Mouse (Mus musculus) testis, postnatal 14 days (tissue): ENCODE measurements around the gene Sez6l.
"Not testable (repeated sequence)": the region's sequence is repeated elsewhere in the genome, so short reads cannot be mapped to it uniquely, and the experiment has no call there.

Source experiments
- DNase-seq: peaks from one replicate; pipeline ENCODE4 v3.0.0; 2021; ENCODE audit warnings: low spot score

Gene Sez6l

DNA sequence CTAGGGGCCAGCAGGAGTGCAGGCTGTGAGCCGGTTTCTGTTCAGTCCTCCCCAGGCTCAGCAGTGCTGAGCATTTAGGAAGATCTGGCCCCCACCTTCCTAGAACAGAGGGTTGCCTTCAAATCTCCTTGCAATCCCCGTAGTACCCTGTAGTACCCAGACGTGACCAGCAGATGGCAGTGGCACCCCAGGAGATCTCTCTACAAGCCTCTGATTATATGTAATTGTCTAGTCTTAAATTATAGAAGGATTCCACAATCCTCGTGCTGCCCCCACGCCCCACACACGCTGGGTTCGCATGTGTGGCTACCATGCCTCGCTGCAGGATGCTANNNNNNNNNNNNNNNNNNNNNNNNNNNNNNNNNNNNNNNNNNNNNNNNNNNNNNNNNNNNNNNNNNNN is 144.0 kb downstream of the Sez6l start:
- DNase-seq = peak; percentile 33

DNA sequence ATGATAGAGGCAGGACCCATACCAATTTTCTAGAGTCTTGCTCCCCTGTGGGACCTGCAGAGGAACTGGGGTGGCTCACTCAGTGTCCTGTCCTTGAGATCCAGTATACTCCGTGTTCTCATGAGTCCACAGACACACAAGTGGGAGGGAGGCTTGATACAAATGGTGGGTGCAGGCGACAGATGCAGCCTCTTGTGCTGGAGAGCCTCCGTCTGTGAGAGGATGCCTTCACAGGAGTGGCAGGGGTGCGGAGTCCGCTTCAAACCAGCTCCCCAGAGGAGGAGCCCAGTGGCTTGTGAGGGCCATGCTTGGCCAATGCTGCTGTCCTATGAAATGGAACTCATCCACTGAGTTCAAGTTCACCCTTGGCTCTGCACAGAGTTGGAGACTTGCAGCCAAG is 145.0 kb downstream of the Sez6l start:
- no peak for DNase-seq

DNA sequence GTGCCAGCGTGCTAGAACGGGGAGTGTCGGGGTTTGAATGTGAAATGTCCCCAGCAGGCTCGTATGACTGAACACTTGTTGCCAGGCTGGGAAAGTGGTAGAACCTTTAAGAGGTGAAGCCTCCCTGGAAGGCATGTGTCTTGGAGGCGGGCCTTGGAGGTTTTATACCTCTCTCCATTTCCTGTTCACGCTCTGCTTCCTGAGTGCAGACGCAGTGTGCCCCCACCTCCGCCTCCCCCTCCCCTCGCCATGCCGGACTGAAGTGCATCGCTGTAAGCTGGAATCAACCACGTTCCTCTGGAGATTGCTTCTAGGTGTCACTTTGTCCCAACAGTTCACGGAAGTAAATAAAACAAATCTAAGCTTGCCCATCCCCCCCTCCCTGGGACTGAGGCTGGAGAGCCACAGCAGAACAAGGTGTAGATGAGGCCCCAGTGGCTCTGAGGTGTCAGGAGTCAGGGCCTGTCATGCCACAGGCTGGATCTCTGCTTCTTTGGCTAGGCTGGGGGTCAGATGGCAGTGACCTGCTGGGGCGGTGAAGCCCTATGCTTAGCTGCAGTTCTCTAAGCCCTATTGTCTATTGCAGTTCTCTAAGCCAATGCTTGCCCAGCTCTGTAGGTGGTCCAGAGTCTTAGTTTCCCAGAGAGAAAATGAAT is 145.7 kb downstream of the Sez6l start:
- DNase-seq = no peak

DNA sequence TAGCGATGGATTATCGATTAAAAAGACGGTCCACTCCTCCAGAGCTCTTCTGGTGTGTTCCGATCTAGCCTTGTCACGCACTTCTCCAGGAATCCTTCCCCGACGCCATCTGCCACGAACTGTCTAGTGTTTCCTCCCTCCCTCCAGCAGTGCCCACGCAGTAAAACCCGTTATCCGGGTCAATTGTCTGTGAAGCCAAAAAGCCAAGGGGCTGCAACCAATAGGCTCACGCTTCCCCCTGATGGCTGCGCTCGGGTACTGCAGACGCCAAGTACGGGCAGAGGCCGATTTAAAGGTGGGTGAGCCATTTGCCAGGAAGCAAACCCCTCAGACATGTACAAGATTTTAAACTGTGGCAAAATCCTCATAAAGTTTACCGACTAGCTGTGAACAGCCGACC is 148.0 kb downstream of the Sez6l start:
- DNase-seq = peak; percentile 21

DNA sequence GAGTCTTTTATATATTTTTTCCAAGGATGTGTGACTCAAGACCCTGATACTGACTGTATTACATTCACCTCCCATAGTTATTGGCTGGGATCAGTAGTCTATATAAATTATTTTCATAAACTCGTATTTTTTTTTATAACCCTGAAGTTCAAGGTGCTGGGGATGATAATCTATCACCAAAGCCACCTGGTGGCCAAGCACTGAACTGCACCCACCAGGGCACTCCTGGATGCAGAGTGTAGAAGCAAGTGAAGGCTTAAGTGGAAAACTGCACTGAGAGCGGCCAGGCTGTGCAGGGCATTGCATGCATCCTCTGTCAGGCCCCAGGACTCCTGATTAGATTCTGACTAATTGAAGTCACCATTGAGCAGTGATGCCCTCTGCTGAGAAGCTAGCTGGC is 149.7 kb downstream of the Sez6l start:
- peak; percentile 42 for DNase-seq

DNA sequence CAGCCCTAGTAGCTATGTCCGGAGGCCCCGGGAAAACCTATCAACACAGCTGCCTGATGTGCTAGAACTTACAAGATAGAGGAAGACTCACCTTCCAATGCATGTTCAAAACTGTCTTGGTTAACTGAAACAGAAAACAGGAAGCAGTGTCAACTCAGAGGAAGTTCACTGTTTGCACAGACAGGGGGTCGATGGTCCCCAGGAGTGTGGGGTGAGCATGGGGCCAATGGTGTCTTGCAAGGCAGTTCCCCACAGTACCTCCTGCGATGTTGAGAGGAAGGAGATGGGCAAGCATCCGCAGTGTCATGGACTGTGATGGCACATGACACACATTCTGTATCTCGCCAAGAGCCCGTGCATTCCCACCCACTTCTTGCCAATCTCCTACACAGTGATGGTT is 150.3 kb downstream of the Sez6l start:
- DNase-seq = no peak

DNA sequence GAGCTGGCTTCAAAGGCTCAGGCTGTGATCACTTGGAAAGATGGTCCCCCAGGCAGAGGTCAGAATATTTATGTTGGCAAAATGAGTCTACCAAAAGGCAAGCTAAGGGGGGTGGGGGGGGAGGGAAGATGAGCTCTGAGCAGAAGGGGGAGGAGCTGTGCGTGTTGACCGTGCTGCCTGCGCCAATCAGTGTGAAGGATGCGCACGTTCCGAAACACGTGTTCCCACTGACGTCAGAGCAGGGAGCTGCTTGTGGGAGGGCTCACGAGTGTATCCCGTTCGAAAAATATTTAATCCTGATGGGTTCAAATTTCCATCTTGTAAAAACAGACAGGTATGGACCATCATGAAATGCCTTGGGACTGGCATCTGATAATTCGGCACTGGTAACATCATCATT is 157.4 kb downstream of the Sez6l start:
- DNase-seq = peak; percentile 56

DNA sequence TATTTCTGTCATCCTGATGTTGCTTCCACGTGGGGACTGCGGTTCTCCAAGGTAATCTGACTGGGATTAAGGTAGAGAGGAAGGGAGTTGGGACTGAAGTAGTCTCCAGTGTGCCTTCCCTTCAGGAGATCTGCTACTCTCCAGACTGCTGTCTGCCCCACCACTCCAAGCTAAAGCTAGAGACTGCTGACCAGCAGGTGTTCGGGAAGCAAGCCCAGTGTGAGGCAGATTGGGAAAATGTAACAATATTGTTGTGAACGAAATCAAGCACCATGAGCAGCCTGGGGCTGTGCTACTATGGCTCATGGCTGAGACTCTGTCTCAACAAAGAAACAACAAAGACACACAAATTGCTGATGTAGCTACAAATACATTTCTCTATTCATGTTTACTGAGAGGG is 159.0 kb downstream of the Sez6l start:
- DNase-seq = no peak

DNA sequence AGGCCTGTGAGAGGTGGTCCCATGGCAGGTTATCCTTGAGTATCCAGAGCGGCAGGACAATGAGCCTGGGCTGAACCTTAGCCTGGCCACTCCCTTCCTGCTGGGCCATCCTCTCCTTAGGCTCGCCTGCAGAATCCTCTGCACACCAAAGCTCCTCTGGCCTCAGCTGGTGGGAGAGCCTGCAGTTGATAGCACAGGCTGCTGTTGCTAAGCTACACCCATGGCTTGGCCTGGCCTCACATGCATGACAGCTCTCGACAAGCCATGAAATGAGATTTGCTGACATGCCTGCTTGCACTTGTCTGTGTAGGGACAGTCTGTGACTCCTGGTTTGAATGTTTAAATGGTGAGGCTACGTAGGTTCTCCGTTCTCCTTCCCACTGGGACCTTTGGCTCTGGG is 160.3 kb downstream of the Sez6l start:
- no peak for DNase-seq

DNA sequence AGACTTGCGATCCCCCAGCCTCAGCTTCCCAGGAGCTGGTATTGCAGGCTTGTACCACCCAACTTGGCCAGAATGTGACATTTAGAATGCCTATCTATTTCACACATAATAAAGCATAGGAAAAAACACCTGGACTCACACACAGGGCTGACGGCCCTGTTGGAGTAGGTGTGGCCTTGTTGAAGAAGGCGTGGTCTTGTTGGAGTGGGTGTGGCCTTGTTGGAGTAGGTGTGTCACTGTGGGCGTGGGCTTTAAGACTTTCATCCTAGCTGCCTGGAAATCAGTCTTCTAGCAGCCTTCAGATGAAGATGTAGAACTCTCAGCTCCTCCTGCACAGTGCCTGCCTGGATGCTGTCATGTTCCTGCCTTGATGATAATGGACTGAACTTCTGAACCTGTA is 164.2 kb downstream of the Sez6l start:
- not testable (repeated sequence) for DNase-seq

DNA sequence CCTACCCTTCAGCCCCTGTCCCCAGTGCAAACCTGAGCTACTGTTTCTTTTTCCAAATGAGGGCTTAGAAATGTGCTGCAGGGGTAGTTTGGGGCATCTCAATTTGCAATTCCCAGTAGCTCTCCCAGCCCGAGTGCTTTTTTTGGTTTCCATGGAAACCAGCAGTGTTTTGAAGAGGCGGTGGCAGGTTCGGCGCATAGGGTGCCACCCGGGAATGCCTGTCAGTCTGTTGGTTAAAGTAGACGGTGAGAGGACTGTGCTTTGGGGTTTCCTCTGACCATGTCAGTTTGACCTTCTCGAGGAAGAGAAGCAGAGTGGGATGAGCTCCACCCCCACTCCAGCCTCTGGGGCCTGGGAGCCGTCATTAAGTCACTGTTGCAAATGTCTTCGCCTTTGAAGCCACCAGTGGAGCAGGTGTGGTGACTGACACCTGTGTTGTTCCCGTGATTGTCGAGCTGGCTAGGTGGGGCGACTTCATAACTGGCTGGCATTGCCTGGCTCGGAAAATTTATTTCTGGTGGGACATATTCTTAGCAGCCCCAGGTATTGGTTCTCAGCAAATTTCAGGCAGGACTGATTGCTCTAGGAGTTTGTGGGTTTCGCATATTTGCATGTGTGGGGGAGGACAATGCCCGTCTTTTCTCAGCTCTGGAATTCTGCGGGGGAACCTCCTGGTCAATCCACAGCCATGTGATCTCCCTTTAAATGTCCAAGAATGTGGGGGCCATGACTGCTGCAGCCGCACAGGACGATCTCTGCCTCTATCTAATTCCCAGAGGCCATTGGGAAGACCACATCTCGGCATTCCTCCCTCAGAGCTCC is 165.3 kb downstream of the Sez6l start:
- no peak for DNase-seq

DNA sequence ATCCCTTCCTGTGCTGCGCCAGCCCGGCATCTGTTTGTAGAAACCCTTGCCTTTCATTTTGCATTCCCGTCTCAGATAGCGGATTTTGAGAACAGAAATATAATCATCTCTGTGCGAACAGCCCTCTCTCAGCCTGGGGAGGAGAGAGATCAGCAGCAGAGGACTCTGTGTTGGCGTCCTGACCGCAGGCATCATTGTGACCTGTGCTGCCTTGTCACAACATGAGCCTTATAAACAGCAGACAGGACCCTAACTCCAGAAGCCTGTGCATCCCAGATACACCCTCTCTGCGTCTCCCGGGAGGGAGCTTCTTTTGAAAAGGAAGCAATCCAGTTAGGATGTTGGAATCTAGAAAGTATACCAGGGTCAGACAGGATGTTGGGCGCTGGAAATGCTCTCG is 165.9 kb downstream of the Sez6l start:
- DNase-seq = no peak

DNA sequence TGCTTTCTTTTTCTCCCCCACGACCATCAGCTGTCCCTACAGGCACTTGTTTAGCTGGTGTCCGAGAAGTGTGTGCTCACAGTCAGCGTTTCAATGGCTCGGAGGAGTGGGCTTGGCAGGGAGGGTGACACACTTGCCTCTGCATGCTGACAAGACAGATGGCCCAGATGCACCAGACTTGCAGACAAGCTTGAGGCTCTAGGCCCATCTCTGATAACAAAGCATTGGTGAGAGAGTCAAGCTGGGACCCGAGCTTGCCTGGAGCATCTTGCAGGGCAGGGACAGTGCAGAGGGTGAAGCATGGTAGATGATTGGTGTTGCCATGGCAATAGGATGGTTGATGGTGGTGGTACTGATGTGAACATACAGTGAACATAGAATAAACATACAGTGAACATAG is 167.7 kb downstream of the Sez6l start:
- DNase-seq = no peak

DNA sequence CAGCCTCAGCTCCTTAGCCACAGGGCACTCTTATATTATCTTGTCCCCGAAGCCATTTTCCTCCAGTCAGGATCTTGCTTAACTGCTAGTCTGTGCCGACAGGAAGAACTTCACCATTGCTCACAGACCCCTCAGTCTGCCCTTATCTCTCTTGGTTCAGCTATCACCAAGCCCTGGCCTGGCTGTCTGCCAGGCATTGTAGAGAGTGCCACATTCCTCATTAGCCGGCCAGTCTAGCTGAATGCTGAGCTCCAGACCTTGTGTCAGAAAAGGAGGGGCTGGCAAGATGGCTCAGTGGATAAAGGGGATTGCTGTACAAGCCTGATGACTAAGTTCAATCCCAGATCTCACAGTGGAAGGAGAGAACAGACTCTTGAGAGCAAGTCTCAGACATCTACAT is 171.0 kb downstream of the Sez6l start:
- no peak for DNase-seq

DNA sequence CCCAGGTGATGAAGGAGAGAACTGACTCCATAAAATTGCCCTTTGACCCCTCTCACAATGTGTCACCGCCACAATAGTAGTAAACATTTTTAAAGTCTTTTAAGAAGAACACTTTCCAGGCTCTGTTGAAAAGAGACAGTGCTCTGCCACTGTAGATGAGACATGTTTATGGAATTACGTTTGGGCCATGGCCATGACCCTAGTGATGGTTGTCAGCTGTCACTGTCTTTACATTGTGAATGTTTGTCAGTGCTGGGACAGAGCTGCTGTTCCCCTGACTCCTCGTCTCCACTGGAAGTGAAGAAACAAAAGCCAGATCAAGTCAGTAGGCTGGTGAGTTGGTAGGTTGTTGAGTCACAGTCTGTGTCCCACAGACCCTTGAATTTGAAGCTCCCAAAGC is 174.5 kb downstream of the Sez6l start:
- no peak for DNase-seq

DNA sequence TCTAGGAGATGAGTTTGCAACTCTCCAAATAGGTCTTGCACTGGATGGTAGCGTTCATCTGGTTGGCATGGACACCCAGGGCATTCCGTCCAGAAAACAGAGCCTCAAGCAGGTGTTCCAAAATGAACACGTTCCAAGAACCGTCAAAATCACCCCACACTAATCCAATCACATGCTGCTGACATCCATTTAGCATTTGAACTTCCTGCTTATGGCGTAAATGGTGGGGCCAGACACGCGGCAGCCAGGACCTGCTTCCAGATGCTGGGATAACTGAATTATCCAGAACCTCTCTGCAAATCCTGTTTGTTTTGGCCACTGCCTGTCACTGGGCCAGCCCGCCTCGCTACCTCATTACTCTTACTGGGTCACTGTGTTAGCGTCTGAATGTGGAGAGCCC is 177.7 kb downstream of the Sez6l start:
- DNase-seq = no peak

DNA sequence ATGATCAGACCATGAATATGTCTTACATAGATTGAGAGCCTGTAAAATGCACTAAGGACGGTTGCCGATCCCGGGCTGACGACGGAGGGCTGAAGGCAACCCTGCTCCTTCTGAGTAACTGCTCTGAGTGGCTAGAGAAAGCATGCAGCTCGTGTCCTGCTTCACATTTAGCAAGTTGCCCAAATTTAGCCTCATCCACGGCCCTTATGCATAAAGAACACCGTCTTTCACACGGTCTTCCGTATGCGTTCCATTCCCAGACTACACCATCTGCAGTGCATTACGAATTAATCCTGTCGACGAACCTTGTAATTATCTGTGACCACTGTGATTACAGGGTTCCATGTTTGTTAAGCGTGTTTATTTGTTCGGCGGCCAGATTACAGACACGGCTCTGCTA is 180.9 kb downstream of the Sez6l start:
- no peak for DNase-seq

DNA sequence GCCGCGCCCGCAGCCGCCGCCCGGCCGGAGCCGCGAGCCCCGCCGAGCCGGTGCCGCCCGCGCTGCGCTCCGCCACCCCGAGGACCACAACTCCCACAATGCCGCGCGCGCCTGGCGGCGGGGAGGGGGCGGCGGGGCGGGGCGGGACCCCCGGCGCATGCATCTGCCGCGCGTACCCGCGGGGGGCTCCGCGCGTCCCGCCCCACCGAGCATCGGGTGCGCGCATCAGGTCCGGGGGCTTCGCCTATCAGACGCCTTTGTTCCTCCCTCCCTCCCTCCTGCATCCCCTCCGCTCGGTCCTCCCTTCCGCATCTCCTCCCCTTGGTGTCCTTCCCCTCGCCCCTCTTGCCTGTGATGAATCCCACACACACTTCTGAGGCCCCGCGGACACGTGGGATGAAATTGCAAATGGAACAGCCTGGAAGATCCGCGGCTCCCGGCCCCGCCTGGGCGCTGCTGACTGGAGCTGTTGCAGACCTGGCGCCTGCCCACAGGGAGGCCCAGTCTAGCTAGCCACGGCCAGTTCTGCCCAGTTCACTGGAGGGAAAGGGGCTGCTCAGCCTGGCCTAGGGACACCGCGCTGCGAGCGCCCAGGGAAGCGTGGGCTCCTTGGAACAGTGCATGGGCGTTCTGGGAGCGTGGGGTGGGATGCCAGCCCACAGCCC is 182.1 kb downstream of the Sez6l start, which contains the start of gene Asphd2:
Asphd2 (minus strand) TSS at position 88 of the 665 bp plus-strand sequence.
- DNase-seq = no peak

DNA sequence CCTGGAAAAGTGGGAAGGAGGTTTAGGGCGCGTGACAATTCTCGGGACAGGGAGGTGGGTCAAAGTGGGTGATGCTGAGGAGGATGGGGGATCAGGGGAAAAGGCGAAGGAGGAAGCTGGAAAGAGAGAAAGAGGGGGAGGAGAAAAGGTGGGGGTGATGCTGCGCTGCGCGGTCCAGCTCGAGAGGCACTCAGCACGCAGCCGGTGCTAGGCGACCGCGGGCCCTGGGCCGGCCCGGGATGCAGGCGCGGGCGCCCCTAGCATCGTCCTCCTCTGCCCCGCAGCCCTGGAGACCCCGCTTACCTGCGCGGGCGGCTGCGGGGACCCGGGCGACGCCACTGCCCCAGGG is 182.6 kb downstream of the Sez6l start:
- DNase-seq = no peak

DNA sequence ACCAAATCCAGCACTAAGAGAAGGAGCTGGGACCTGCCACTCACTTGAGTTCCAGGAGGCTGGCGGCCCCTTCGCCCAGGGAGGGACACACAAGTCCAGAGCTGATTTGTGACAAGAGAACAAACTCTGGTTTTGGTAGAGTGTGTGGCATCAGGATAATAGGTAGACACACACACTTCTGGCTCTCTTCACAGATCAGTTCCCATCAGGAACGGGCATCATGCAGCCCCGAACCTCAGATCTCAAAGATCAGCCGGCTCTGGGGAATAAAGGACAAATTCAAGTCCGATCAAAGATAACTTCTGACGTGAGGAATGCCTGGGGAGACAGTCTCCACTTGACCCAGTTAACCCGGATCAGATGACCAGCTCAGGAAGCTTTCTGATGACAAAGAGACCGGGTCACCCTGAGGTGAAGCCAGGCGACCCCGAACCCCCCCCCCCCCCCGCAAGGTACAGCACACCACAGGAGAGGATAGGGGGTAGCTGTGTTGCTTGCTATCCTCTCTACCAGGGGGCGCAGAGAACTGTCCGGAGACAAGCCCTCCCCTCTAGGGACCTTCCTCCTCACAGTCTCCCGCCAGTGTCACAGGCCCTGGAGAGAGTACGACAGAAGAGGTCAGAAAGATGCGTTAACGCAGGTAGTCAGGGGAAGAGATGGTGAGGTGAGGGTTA is 183.1 kb downstream of the Sez6l start:
- DNase-seq = no peak

DNA sequence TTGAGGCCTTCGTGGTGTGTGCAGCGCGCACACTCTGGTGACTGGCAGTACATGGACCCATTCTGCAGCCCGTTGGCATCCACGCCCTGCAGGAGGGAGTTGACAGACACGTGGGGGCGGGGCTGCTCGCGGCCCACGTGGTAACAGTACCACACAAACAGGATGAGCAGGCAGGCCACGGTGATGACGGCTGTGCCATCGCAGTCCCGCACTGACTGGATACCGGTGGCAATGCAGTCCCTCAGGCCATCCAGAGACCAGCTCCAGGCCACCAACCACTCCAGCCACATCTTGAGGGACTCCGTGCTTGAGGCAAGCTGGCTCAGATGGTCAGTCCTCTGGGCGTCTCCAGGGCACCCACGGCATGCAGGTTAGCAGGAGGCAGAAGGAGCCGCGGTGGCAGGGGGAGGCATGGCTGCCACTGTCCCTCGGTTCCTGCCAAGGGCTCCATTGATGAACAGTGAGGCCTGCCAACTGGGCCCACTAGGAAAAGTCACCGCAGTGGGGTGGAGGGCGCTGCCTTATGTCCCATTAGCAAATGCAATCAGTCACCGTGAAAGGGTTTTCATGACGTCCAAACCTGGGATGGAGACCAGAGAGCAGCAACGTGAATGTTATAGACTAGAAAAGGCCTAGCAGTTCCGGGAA is 185.2 kb downstream of the Sez6l start:
- no peak for DNase-seq

DNA sequence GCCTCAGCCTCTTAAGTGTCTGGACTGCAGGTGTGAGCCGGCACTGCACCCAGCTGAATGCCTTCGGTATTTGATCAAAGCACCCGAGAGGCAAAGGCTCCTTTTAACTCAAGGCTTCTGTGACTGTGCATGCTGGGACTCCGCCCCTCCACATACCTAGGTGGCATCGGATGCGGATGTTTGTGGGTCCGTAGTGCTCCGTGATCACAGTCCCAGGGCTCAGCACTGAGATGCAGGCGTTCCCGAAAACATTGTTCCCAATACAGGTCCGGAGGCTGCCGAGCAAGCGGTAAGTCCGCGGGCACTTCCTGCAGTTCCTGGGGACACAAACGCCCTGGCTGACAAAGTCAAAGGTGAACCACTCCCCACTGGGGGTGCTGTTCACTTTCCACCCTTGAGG is 186.0 kb downstream of the Sez6l start:
- DNase-seq = no peak
